Mouse (Mus musculus) neural tube, embryonic 10.5 days (tissue): ENCODE results near the gene Akap6.

Experiments used
- DNase-seq: peaks from one replicate; pipeline ENCODE4 v3.0.0-alpha.2; 2017; ENCODE audit warnings: low spot score; ENCODE audit errors: extremely low spot score

Akap6 gene

DNA sequence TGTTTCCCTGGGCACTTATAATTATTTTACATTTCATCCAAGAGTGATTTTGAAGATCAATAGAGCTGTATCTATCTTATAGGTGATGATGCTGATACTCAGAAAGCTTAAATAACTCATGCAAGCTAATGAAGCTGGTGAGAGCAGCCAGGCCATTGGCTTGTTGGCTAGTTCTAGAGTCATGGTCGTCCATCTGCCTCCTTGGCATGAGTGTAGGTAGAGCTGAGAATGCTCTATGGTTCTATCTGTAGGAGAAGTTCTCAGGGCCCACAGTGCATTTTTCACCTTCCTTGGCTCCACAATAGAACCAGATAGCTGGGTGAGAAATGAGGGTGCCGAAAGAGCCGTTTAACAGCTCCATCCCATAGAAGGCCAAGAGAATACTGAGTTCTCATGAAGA, 438.1 kb downstream of the Akap6 start:
- no peak for DNase-seq

DNA sequence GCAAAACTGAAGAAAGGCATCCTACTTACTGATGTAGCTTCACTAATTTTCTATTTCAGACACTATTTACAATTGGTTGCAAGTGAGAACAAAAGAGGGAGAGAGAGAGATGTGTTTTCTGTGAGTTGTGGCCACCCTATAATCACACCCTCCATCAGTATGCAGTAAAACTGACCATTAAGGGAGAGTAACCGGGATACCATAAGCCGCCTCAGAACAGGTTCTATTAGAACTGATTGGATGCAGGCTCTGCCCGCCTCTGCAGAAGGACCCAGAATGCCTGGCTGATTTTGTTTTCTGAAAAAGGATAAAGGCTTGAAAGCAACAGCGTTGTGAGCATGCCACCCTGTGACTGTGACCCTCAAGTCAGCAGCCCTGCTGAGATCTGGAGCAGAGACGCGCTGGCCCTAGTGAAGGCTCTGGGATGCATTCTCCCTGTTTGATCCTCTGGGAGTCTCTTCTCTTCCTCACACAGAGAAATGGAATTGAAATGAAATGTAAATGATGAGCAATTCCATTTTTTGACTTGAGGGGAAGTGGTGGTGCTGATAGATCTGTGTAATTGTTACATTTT, 445.0 kb downstream of the Akap6 start:
- no peak for DNase-seq

DNA sequence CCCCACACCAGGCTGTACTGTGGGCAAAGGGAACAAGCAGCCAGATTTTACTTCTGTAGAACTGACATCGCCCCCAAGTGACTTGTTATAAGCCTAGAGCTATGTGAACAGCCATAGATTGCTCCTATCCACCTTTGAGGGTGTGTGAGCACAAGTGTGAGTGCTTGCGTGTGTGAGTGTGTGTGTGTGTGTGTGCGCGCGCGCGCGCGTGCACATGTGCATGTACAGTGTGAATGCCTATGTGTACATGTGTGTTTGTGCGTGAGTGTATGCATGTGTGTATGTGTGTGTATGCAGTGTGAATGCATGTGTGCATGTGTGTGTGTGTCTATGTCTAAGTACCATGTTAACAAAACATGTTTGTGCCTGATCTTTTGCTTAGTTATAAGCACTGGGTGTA, 445.6 kb downstream of the Akap6 start:
- no peak for DNase-seq

DNA sequence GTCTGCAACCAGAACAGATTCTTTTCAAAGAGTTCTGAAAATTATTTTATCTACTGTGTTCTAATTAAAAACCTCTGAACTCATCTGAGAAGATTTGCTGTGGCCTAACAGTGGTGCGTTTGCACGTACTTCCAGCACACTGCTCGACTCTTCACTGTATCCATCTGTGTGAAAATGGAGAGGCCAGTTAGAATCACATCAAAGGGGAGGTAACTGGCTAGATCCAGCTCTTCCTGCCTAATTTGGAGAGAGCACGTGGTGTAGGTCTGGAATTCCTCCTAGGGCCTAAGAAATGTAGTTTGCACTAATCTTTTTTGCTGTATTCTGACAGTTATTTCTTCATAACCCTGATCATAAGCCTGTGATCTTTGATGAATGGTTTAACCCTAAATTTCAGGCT, 446.3 kb downstream of the Akap6 start:
- DNase-seq, result no peak

DNA sequence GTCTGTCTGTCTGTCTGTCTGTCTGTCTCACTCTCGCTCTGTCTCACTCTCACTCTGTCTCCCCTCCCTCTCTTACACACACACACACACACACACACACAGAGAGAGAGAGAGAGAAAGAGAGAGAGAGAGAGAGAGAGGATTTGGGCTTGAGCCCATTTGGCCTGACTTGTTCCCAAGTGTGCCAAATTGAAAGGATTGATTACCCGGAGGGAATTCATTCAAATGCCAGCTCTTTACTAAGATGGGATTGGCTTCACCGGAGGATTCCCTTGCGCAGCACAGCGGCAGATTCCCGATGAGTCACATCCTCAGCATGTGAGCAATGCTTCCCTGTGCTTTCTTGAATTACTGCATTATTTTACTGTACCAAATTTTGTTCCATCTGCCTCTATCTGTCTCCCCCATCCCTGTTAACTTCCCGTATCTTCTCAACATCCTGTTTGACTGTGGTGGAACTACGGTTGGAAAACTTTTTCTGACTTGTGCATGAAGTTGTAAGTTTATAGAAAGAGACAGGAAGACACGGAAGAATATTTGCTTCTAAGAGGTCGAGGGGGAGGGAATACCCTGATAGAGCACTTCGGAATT, 447.4 kb downstream of the Akap6 start:
- no peak for DNase-seq

DNA sequence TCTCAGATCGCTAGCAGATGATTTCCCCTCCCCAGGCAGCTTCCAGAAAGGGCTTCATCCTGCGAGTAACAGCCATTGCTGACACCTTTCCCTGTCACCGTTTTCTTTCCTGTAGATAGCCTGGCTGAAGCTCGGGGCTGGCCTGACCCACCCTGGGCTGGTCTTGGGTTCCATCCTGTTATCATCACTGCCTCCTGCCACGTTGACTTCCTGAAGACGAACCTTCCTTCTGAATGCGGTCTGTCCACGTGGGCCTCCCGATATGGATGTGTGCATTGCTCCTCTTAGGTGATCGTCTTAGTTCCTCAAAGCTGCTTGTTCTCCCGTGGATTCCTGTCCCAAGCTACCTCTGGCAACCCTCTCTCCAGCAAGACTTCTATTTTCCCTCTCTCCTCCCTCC, 448.5 kb downstream of the Akap6 start:
- no peak for DNase-seq

DNA sequence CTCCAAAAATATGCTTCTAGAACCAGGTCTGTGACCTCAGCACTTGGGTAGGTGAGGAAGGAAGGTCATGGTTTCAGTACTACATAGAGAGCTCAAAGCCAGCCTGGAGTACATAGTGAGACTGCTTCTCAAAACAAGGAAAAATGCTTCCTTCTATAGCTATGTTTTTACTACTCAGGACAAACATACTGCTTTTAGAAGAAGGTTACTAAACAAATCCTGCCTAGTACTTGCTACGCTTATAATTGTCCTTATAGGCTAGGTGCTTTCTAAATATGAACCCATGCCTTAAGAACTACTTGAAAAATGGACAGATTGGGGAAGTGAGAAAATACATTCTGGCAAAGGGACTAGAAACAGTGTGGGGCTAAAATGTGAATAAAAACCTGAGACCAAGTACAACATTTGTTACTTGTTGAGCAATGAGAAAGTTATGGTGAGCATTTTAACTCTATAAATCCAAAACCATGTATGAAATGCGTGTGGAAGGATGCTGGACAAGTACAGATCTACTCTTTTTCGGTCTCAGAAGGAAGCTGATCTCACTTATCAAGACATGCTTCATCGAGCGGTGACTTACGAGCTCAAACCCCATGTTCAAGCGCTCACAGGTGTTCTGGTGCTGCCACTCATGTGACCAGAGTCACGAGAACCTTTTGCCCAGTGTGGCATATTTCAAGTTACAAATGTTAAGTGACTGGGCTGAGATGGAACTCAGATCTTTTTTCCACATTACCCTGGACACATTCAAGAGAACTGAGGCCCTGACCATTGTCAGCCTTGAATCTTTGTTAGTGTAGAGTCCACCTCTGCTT, 469.2 kb downstream of the Akap6 start:
- DNase-seq, result no peak

GRCm38 (mm10) chr12:53191435-53191834, 492.3 kb downstream of the Akap6 start:
- DNase-seq, result no peak

GRCm38 (mm10) chr12:53193664-53194063, 494.5 kb downstream of the Akap6 start:
- DNase-seq, result no peak
